Mouse (Mus musculus): Measurements from ENCODE around the gene Sema7a. TPM values are rescaled to one million over a fixed set of nuclear protein-coding genes. Genes with fewer than 3 reads are reported as not detected.

Sema7a gene
- total RNA-seq, 4 experiments from 2014 or later: 131 to 159 (median 145) TPM

DNA sequence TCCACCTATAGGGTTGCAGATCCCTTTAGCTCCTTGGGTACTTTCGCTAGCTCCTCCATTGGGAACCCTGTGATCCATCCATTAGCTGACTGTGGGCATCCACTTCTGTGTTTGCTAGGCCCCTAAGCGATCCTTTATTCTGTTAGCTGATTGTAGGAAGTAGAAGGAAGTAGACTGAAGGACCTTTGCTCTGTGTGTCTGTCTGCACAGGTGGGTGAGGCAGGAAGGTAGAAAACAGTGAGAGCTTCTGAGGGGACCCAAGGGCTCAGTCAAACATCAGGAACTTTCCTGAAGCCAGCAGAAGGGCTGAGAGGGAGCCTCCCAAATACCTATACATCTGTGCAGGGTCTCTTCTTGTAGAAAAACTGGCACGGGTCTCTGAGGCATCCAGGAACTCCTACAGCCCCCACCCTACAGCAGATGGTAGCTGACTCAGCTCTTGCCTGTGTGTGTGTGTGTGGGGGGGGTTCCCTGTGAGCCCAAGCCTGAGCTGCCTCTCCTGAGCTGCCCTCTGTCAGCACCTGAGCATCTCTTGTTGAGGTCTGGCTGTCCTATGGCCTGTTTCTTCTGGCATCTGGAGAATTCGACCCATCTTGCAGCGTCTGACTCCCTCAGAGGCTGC, 35.4 kb downstream of the Sema7a start:
- DNase-seq (ENCODE audit: low spot score in 2 of 2): no peak

GRCm38 (mm10) chr9:57978025-57978424, 38.1 kb downstream of the Sema7a start:
- no peak for DNase-seq (ENCODE audit: low spot score in 2 of 2)

GRCm38 (mm10) chr9:57978858-57979257, 38.9 kb downstream of the Sema7a start:
- no peak for DNase-seq (ENCODE audit: low spot score in 2 of 2)

DNA sequence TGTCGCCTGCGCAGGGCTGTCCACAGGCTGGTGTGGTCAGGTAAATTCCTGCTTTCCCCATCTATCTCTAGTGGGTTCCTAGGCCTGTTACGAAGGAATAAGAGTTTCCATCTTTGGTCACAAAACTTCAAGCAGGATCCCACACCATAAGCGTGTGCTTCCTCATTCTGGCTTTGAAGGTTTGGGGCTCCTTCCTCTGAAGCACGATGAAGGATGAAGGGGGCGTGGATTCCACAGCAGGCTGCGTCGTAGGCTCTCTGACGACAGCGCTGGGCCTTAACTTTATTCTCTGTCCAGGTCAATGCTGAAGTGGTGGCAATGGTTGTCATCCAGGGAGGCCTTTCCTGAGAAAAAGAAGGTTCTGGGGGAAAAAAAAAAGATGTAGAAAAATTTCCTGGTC, 40.7 kb downstream of the Sema7a start:
- DNase-seq (ENCODE audit: low spot score in 2 of 2): no peak

- DNase-seq (ENCODE audit: low spot score in 2 of 2): peak in 1 of 2 experiments; percentile 90
Measured at GRCm38 (mm10) chr9:57985304-57985703, 45.4 kb downstream of the Sema7a start.

GRCm38 (mm10) chr9:57986293-57986692, 46.4 kb downstream of the Sema7a start:
- no peak for DNase-seq (ENCODE audit: low spot score in 2 of 2)

DNA sequence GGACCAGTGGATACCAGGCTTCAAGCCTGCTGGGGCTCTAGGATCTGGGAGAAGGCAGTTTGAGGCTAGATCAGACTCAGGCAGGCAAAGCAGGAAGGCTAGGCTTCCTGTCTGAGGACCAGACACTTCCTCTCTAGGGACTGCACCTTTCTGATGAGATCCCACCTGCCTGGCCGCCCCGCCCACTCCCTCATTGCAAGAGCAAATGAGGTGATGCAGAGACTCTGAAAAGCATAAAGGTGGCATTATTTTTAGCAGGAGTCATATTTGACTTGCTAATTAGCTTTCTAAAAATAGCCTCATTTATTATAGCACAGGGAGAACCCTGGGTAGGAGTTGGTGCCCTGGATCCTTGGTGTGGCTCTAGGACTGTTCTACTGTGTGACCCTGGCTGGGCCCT, 48.2 kb downstream of the Sema7a start:
- no peak for DNase-seq (ENCODE audit: low spot score in 2 of 2)

DNA sequence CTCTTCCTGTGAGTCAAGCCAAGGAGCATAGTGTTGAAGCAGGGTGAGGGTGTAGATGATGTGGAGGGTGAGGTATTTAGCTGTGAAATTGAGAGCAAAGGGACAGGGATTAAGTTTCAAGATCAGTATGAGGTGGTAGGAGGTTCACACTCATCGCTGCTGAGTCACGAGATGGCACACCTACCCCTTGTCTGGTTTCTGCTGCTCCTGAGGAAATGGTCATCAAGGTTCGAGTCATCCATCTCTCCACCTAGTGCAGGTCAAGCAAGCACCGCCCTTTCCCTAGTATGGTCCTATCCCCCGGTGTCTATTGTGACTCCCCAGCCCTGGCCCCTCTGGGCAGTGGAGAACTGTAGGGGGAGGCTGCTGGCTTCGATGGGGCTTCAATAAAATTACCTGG, 49.4 kb downstream of the Sema7a start:
- DNase-seq (ENCODE audit: low spot score in 2 of 2): no peak

DNA sequence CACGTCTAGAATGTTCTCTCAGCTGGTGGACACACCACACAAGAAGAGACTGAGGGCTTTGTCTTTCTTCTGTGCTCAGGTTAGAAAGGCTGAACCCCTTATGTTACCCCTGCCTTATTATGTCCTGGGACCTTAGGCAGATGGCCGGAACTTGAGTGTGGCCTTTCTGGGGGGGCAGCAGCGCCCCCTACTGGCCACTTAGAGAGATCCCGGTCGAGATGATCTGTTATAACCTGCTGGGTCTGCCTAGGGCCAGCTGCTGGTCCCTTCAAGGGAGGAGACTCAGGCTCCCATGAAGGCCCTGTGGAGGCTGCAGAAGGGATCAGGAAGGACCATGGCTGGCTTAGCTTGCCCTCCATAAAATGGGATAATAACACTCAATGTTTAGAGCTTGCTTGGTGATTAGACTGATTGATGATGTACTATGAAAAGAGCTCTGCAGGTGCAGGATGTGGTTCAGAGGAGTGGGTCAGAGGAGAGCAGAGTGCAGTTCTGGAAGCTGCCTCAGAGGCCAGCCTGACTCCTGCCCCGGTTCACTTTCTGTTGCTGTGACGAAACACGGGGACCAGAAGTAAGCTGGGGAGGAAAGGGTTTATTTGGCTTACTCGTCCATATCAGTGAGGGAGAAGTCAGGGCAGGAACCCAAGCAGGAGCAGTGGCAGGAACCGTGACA, 50.7 kb downstream of the Sema7a start:
- DNase-seq (ENCODE audit: low spot score in 2 of 2): no peak

- no peak for DNase-seq (ENCODE audit: low spot score in 2 of 2)
Measured at GRCm38 (mm10) chr9:57992060-57992459, 52.1 kb downstream of the Sema7a start.

GRCm38 (mm10) chr9:57992781-57993591, 53.1 kb downstream of the Sema7a start:
- no peak for DNase-seq (ENCODE audit: low spot score in 2 of 2)

DNA sequence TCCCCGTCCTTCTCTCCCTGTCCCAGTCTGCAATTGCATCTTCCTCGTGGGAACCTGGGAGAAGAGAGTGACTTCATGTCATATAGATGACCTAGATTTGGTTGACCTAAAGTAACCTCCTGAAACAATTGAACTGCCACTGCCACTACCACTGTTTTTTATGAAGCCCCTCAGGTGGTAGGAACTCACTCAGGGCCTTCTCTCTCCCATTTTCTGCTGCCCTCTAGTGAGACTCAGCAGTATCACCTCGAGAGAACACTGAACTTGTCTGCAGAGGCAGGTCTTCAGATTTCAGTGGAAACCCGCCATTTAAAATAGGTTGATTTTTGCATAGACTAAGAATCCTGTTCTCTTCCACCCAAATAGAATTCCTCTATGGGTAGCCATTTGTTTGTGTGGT, 55.4 kb downstream of the Sema7a start:
- no peak for DNase-seq (ENCODE audit: low spot score in 2 of 2)

DNA sequence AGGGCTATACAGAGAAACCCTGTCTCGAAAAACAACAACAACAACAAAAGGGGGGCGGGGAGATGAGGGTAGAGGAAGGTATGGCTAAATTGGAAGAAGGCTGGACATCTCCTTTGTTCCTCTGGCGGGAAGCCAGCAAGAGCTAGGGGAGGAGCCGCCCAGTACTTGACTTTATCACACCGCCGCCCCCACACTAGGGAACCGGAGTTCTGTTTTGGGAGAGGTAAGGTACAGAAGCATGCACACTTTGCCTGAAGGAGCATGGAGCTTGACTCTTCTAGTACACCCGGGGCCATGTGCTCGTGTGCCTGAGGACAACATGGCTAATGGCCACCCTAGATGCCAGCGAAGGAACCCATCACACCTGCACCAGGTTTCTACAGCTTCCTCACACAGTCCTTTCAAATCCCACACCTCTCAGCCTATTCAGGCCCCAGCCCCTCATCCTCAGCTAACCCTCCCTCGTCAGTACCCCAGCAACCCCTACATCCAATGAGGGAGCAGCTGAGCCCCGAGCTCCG, 57.7 kb downstream of the Sema7a start:
- no peak for DNase-seq (ENCODE audit: low spot score in 2 of 2)

- DNase-seq (ENCODE audit: low spot score in 2 of 2): peak in 1 of 2 experiments; percentile 33
Measured at GRCm38 (mm10) chr9:57998032-57998659, 58.2 kb downstream of the Sema7a start.

GRCm38 (mm10) chr9:57998685-57999084, 58.8 kb downstream of the Sema7a start:
- no peak for DNase-seq (ENCODE audit: low spot score in 2 of 2)

DNA sequence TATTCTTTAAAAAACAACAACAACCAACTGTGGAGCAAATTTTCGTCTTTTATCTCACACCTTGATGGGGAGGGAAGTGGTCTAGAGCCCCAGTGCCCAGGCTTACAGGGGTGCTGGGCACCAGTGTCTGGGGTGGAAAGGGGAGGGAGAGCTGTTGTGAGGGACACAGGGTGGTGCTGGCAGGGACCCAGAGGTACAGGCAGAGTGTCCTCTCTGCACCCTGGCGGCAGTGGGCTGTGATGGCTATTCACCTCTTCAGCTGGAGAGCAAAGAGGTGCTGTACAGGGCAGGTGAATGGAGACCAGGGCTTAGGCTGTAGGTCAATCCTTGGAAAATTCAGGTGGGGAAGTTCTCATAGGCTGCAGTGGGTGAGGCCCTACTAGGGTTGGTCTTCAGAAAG, 59.8 kb downstream of the Sema7a start:
- DNase-seq (ENCODE audit: low spot score in 2 of 2): no peak

- no peak for DNase-seq (ENCODE audit: low spot score in 2 of 2)
Measured at GRCm38 (mm10) chr9:58003272-58003671, 63.4 kb downstream of the Sema7a start.

DNA sequence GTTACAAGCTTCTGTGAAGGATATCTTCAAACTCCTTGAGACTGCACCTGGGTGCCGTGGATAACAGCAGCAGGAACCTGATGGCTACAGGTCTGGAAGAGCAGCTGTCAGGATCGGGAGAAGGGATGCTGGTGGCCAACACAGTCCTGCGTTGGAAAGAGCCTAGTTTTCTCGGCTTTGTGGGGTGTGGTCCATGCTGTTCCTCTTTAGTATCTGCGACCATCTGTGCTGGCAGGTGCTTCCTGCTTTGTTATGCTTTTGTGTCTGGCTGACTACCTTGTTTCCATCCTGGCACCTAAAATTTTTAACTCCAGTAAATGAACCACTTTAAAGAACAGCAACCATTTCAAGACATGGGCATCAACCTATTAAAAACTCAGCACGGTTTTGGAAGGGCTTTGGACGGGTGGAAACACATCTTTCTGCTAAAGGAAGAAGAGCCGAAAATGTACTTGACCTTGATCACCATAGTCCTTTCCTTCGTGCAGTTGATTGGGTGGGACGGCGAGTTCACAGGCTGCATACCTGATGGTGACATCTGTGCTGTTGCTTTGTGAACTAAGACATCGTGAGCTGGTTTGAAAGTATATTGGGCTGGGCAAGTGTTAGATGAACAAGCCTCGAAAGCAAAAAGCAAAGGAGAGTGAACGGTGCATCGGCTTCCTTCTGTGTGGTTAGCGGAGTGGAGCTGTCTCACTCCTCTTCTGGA, 66.0 kb downstream of the Sema7a start, which contains the start of gene Cyp11a1:
Cyp11a1 (plus strand) TSS at position 659 of the 709 bp plus-strand sequence.
- peak in 1 of 2 experiments; percentile 33 for DNase-seq (ENCODE audit: low spot score in 2 of 2)

DNA sequence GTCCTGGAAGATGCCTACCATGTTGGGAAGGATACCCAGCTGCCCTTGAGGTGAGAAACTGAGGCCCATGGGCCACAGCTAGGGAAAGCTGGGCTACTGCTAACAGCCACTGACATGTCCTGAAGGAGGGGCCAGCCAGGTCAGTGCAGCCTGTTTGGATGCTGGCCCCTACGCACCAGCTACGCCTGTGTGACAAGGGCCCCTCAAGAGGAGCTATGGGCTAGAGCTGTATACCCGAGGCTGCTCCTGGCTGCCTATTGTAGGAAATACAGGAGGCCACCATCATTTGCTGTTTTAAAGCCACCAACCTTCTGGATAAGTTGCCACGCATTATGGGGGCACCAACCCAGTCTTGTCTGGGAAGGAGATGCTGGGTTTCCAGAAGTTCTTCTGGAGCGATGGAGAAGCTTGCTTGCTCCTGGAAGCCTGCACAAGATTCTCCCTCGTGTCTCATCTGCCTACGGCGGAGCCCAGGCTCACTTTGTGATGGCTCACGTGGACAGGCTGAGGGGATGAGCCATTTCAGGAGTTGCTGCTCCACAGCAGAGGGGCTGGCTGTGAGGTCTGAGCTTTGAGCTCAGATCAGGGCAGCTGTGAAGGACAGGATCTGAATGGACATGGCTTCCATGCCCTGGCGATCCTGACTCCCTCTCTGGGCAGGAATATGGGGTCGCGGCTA, 68.6 kb downstream of the Sema7a start:
- DNase-seq (ENCODE audit: low spot score in 2 of 2): no peak

DNA sequence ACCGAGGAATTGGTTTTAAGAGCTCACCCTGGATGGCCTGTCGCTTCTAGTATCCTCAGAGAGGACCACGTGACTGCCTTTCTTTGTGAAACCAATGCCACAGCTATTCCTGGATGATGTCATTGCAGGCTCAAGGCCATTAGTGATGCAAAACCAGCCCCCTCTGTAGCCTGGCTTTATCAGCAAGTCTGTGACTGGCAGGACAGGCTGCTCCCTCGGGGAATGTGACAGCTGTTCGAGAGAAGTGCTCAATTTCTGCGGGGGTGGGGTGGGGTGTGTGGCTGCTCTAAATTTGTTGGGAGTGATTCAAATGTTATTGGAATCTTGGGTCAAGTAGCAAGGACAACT, 69.1 kb downstream of the Sema7a start:
- no peak for DNase-seq (ENCODE audit: low spot score in 2 of 2)
